Mouse (Mus musculus): ENCODE results near the gene Dab1.

DNA sequence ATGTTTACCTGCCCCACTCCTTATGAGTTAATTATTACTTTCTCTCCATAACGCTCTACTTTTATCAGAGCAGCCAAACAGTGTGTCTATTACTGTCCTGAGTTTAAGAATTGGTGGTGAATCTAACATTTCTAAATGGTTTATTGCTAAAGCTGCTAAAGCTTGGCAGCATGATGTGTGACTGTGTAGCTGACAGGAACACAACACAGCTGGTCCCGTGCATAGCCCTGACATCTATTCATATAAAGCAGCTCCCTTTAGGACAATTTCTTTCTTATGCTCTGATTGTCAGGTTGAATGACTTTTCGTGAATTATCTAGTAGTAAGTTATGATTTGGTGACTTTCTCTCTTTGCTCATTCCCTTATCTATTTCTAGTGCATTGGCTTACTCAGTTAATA is 329.1 kb downstream of the Dab1 start:
- TF ChIP-seq CTCF (IDR thresholded peaks at IDR 0.05) (no peak), EP300 (IDR thresholded peaks at IDR 0.05) (no peak)
